Mouse (Mus musculus) forebrain, embryonic 11.5 days (tissue): Measurements from ENCODE around the gene Gm17617. TPM values are rescaled to one million over a fixed set of nuclear protein-coding genes. Genes with fewer than 3 reads are reported as not detected.

Source experiments
- ATAC-seq: fragments of 200-750 bp; cut with Nextera tagmentation; replicated peaks from 2 replicates; pipeline ENCODE4 v1.8.0; 2017; ENCODE audit warnings: moderate TSS enrichment; ENCODE audit not compliant: low FRiP score
- DNase-seq: peaks from one replicate; pipeline ENCODE4 v3.0.0-alpha.2; 2017; ENCODE audit warnings: low spot score
- H3K27ac ChIP-seq: fragments of 300-500 bp; sonication (generic); 2 replicates; pipeline ENCODE4 v1.5.1; 2014; ENCODE audit warnings: low read depth, low read length
- H3K27me3 ChIP-seq: fragments of 300-500 bp; sonication (generic); 2 replicates; pipeline ENCODE4 v1.6.1; 2014; ENCODE audit warnings: mild to moderate bottlenecking, low read length, mixed read lengths; ENCODE audit not compliant: control insufficient read depth, insufficient read depth
- H3K36me3 ChIP-seq: fragments of 300-500 bp; sonication (generic); 2 replicates; pipeline ENCODE4 v1.6.1; 2014; ENCODE audit warnings: mild to moderate bottlenecking, low read length, moderate library complexity, mixed read lengths; ENCODE audit not compliant: control insufficient read depth, insufficient read depth
- H3K4me1 ChIP-seq: fragments of 300-500 bp; sonication (generic); replicated peaks from 2 replicates; pipeline ENCODE4 v1.6.1; 2014; ENCODE audit warnings: low read length, mixed read lengths; ENCODE audit not compliant: control insufficient read depth, insufficient read depth
- H3K4me2 ChIP-seq: fragments of 300-500 bp; sonication (generic); 2 replicates; pipeline ENCODE4 v1.6.1; 2014; ENCODE audit warnings: low read depth, mild to moderate bottlenecking, low read length, moderate library complexity, mixed read lengths; ENCODE audit not compliant: severe bottlenecking
- H3K4me3 ChIP-seq: fragments of 300-500 bp; sonication (generic); 2 replicates; pipeline ENCODE4 v1.5.1; 2014; ENCODE audit warnings: low read depth, low read length
- H3K9ac ChIP-seq: fragments of 300-500 bp; sonication (generic); 2 replicates; pipeline ENCODE4 v1.6.1; 2014; ENCODE audit warnings: low read length
- H3K9me3 ChIP-seq: fragments of 300-500 bp; sonication (generic); 2 replicates; pipeline ENCODE4 v1.6.1; 2016; ENCODE audit warnings: low read length, mixed read lengths; ENCODE audit not compliant: control insufficient read depth
- WGBS: fragments of 180-500 bp; shearing (Covaris S2); extraction: QIAGEN DNeasy Blood & Tissue Kit; methylation state at CpG from one replicate; pipeline ENCODE4 v1.1.7; 2014; 5-methylcytosine and 5-hydroxymethylcytosine counted together
- polyA plus RNA-seq: library from polyadenylated mRNA; unstranded; fragments of >200 nt; fragmentation: Nextera tagmentation; extraction: Ambion mirVana; gene quantifications from 2 replicates; pipeline ENCODE4 v1.2.1, GENCODE M21; 2014

Gm17617 gene
- polyA plus RNA-seq, result not detected in 2 replicates

GRCm38 (mm10) chr13:55133448-55133847 is at the start of gene Gm17617:
Gene Gm17617 (minus strand): TSS chr13:55133548.
- DNase-seq, result no peak
- no peak within 1 kb of the TSS for H3K4me3 ChIP-seq
- H3K27me3 ChIP-seq, result no peaks in the 10 kb centered on the region
- H3K27ac ChIP-seq, result no peak within 1 kb of the TSS
- 96% methylated on average over 2 of the region's 2 CpGs for WGBS
- ATAC-seq, result no peak
- H3K4me1 ChIP-seq, result no peaks in the 10 kb centered on the region
- H3K9ac ChIP-seq, result no peak within 1 kb of the TSS
- no peaks in the 10 kb centered on the region for H3K9me3 ChIP-seq
- H3K4me2 ChIP-seq, result no peak within 1 kb of the TSS
- no peaks in the 10 kb centered on the region; the same call in 1 of the 2 replicates for H3K36me3 ChIP-seq

GRCm38 (mm10) chr13:55182173-55182894 is 49.0 kb upstream of the Gm17617 start:
- Histone ChIP-seq H3K4me2 (peak overlapping the region; percentile 50), H3K9me3 (no peaks in the 10 kb centered on the region), H3K27me3 (no peaks in the 10 kb centered on the region), H3K4me3 (peak overlapping the region; percentile 24), H3K36me3 (no peaks in the 10 kb centered on the region), H3K27ac (peak overlapping the region; percentile 19; the same call in 1 of the 2 replicates), H3K4me1 (no peaks in the 10 kb centered on the region; the same call in 1 of the 2 replicates), H3K9ac (peak overlapping the region; percentile 55)
- 5% methylated on average over 23 of the region's 23 CpGs for WGBS
- ATAC-seq (peak; percentile 80), DNase-seq (peak; percentile 79)

- Histone ChIP-seq H3K4me2 (peak overlapping the region; percentile 50; the same call in 1 of the 2 replicates), H3K4me1 (no peaks in the 10 kb centered on the region; the same call in 1 of the 2 replicates), H3K27me3 (no peaks in the 10 kb centered on the region), H3K9ac (no peak overlapping the region), H3K27ac (no peak overlapping the region), H3K36me3 (no peaks in the 10 kb centered on the region), H3K4me3 (peak overlapping the region; percentile 24; the same call in 1 of the 2 replicates), H3K9me3 (no peaks in the 10 kb centered on the region)
- no peak for ATAC-seq
- 75% methylated on average over 2 of the region's 2 CpGs for WGBS
- no peak for DNase-seq
Measured at GRCm38 (mm10) chr13:55181786-55182172, 48.4 kb upstream of the Gm17617 start.

GRCm38 (mm10) chr13:55179591-55179990 is 46.2 kb upstream of the Gm17617 start:
- Histone ChIP-seq H3K4me1 (no peaks in the 10 kb centered on the region; the same call in 1 of the 2 replicates), H3K9ac (no peak overlapping the region), H3K4me2 (no peak overlapping the region), H3K36me3 (no peaks in the 10 kb centered on the region), H3K27me3 (no peaks in the 10 kb centered on the region), H3K9me3 (no peaks in the 10 kb centered on the region), H3K27ac (no peak overlapping the region), H3K4me3 (no peak overlapping the region)
- WGBS, result 95% methylated on average over 3 of the region's 3 CpGs
- no peak for ATAC-seq
- peak; percentile 26 for DNase-seq

GRCm38 (mm10) chr13:55178556-55178955 is 45.2 kb upstream of the Gm17617 start:
- ATAC-seq (no peak), DNase-seq (peak; percentile 86)
- Histone ChIP-seq H3K9ac (no peak overlapping the region), H3K4me2 (no peak overlapping the region), H3K27me3 (no peaks in the 10 kb centered on the region), H3K9me3 (no peaks in the 10 kb centered on the region), H3K4me1 (no peaks in the 10 kb centered on the region; the same call in 1 of the 2 replicates), H3K36me3 (no peaks in the 10 kb centered on the region), H3K27ac (no peak overlapping the region), H3K4me3 (no peak overlapping the region)
- WGBS, result 32% methylated on average over 2 of the region's 2 CpGs

DNA sequence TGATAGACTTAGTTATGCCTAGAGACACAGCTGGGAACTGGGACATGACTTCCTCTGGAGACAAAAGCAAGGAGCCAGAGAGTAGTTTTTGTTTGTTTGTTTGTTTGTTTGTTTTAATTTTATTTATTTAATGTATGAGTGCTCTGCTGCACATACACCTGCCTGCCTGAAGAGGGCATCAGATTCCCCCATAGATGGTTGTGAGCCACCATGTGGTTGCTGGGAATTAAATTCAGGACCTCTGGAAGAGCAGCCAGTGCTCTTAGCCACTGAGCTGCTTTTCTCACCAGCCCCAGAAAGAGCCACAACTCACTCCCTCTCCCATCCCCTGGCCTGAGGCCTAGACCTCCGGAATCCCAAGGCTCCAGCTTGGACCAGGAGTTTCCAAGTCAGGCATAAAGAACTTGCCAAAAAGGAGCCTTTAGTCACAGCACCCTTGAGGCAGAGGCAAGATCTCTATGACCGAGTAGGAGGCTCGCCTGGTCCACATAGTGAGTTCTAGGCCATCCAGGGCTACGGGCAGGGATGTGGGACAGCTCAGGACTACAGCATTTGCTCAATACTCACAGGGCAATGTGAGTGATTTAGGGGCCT is 44.7 kb upstream of the Gm17617 start:
- H3K4me3 ChIP-seq, result no peak overlapping the region

GRCm38 (mm10) chr13:55176265-55176664 is 42.9 kb upstream of the Gm17617 start:
- no peak overlapping the region for H3K4me3 ChIP-seq
- H3K27me3 ChIP-seq, result no peaks in the 10 kb centered on the region
- H3K4me2 ChIP-seq, result no peak overlapping the region
- H3K9me3 ChIP-seq, result no peaks in the 10 kb centered on the region
- H3K27ac ChIP-seq, result no peak overlapping the region
- H3K9ac ChIP-seq, result no peak overlapping the region
- 90% methylated on average over 6 of the region's 6 CpGs for WGBS
- peaks cover 7% of the 10 kb centered on the region; the same call in 1 of the 2 replicates for H3K4me1 ChIP-seq
- no peaks in the 10 kb centered on the region for H3K36me3 ChIP-seq
- ATAC-seq (no peak), DNase-seq (peak; percentile 18)

More for the DNA sequence above, 44.7 kb upstream of the Gm17617 start:
- no peak overlapping the region for H3K27ac ChIP-seq
- ATAC-seq (no peak), DNase-seq (peak; percentile 47)
- H3K4me2 ChIP-seq, result no peak overlapping the region
- 62% methylated on average over 4 of the region's 4 CpGs for WGBS
- H3K9ac ChIP-seq, result no peak overlapping the region
- no peaks in the 10 kb centered on the region; the same call in 1 of the 2 replicates for H3K4me1 ChIP-seq
- H3K27me3 ChIP-seq, result no peaks in the 10 kb centered on the region
- H3K36me3 ChIP-seq, result no peaks in the 10 kb centered on the region
- no peaks in the 10 kb centered on the region for H3K9me3 ChIP-seq

DNA sequence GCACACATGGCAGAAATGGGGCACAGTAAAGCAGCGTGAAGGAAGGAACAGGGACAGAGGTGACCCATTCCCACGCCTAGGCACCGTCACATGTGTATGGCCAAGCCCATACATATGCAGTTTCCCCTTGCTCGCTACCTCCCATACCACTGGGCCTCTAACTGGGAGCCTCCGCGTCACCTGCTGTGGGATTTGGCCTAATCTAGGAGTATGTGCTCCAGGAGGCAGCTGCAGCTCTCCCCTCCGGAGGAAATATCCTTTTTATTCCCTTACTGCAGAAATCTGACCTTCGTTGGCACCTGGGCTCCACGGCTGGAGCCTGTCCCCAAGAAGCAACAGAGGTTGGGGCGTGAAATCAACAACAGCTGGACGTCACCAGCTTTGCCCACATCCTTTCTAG is 41.0 kb upstream of the Gm17617 start:
- Histone ChIP-seq H3K27ac (no peak overlapping the region), H3K4me1 (peaks cover 7% of the 10 kb centered on the region; the same call in 1 of the 2 replicates), H3K9me3 (no peaks in the 10 kb centered on the region), H3K4me3 (no peak overlapping the region), H3K9ac (no peak overlapping the region), H3K36me3 (no peaks in the 10 kb centered on the region), H3K27me3 (no peaks in the 10 kb centered on the region), H3K4me2 (no peak overlapping the region)
- peak; percentile 30 for DNase-seq
- ATAC-seq, result no peak
- 68% methylated on average over 11 of the region's 11 CpGs for WGBS
